Mouse (Mus musculus) cerebellum, adult (tissue): ENCODE data around the gene Samd1.

Source experiments
- ATAC-seq: cut with Nextera tagmentation; 2 replicates; pipeline ENCODE4 v1.9.2; 2017; ENCODE audit warnings: mild to moderate bottlenecking, moderate library complexity, mixed read lengths; ENCODE audit not compliant: insufficient number of reproducible peaks, low FRiP score, low TSS enrichment

Gene Samd1

DNA sequence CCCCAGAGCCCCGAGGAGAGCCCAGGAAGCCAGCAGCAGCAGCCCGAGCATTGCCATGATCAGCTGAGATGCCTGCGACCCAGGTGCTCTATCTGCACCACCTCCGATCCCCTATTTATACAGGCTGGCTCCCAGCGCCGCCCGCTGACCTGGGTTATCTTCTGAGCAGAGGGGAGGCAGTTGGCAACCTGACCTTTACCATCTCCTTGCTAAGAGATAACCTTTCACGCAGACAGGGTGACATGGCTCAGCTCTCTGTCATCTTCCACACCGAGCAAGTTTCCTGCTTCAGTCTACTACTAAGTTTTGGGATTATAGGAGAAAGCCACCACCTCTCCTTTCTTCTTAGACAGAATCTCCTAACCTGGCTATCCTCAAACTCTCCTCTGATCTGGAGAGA, 47.4 kb downstream of the Samd1 start, which contains the start of gene Rln3:
TSS of gene Rln3 (minus strand) at position 101 of the 400 bp plus-strand sequence.
- no peak for ATAC-seq

DNA sequence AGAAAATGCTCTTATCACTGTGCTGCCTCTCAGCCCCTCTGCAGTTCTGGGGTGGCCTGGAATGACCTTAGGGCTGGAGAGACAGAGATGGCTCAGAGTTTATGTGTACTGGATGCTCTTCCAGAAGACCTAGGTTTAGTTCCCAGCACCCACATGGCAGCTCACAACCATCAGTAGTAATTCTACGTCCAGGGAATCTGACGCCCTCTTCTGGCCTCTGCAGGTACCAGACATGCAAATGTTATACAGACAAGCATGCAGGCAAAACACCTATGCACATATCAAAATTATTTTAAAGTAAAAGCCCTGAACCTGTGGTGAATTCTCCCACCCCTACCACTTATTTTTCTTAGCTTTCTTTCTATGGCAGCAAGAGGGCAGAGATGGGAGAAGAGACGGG, 49.0 kb downstream of the Samd1 start:
- ATAC-seq, result no peak

DNA sequence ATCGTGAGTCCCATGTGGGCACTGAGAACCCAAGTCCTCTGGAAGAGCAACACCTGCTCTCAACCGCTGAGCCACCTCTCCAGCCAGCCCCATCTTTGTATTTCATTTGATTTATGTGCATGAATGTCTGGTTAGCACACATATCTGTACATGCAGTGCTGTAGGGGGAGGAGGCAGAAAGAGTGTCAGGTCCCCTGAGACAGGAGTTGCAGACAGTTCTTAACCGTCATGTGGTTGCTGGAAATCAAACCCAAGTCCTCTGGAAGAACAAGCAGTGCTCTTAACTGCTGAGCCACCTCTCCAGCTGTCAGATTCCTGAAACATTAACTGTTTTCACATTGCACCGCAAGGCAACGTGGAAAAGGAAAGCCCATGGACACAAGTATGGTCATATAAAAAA, 50.7 kb downstream of the Samd1 start:
- ATAC-seq, result no peak
